Mouse (Mus musculus) lung, embryonic 16.5 days (tissue): Measurements from ENCODE around the gene Ntng2. TPM values are rescaled to one million over a fixed set of nuclear protein-coding genes. Genes with fewer than 3 reads are reported as not detected.

Source experiments
- ATAC-seq: fragments of 200-750 bp; cut with Nextera tagmentation; 2 replicates; pipeline ENCODE4 v1.8.0; 2017; ENCODE audit warnings: low read depth, mild to moderate bottlenecking, moderate library complexity
- H3K27ac ChIP-seq: fragments of 300-500 bp; sonication (generic); 2 replicates; pipeline ENCODE4 v1.5.1; 2014; ENCODE audit warnings: mild to moderate bottlenecking, control low read depth, low read length
- H3K27me3 ChIP-seq: fragments of 300-500 bp; sonication (generic); 2 replicates; pipeline ENCODE4 v1.6.1; 2014; ENCODE audit warnings: low read depth, low read length, mixed read lengths; ENCODE audit not compliant: control insufficient read depth, insufficient read depth
- H3K36me3 ChIP-seq: fragments of 300-500 bp; sonication (generic); 2 replicates; pipeline ENCODE4 v1.6.1; 2014; ENCODE audit warnings: low read length; ENCODE audit not compliant: control insufficient read depth, insufficient read depth
- H3K4me1 ChIP-seq: fragments of 300-500 bp; sonication (generic); replicated peaks from 2 replicates; pipeline ENCODE4 v1.6.1; 2014; ENCODE audit warnings: low read length, mixed read lengths; ENCODE audit not compliant: control insufficient read depth, insufficient read depth
- H3K4me2 ChIP-seq: fragments of 300-500 bp; sonication (generic); 2 replicates; pipeline ENCODE4 v1.6.1; 2014; ENCODE audit warnings: low read depth, low read length, control low read depth
- H3K4me3 ChIP-seq: fragments of 300-500 bp; sonication (generic); 2 replicates; pipeline ENCODE4 v1.5.1; 2014; ENCODE audit warnings: mild to moderate bottlenecking, low read length, control low read depth
- H3K9ac ChIP-seq: fragments of 300-500 bp; sonication (generic); 2 replicates; pipeline ENCODE4 v1.6.1; 2014; ENCODE audit warnings: low read length, control low read depth
- H3K9me3 ChIP-seq: fragments of 300-500 bp; sonication (generic); 2 replicates; pipeline ENCODE4 v1.6.1; 2016; ENCODE audit warnings: low read length; ENCODE audit not compliant: control insufficient read depth
- WGBS: fragments of 180-500 bp; shearing (Covaris S2); extraction: QIAGEN DNeasy Blood & Tissue Kit; methylation state at CpG from one replicate; pipeline ENCODE4 v1.1.7; 2014; 5-methylcytosine and 5-hydroxymethylcytosine counted together
- polyA plus RNA-seq: library from polyadenylated mRNA; unstranded; fragments of >200 nt; fragmentation: Nextera tagmentation; extraction: Ambion mirVana; gene quantifications from 2 replicates; pipeline ENCODE4 v1.2.1, GENCODE M21; 2015

The Ntng2 gene
- polyA plus RNA-seq, 1 experiment from 2014 or later = 0.46 TPM

DNA sequence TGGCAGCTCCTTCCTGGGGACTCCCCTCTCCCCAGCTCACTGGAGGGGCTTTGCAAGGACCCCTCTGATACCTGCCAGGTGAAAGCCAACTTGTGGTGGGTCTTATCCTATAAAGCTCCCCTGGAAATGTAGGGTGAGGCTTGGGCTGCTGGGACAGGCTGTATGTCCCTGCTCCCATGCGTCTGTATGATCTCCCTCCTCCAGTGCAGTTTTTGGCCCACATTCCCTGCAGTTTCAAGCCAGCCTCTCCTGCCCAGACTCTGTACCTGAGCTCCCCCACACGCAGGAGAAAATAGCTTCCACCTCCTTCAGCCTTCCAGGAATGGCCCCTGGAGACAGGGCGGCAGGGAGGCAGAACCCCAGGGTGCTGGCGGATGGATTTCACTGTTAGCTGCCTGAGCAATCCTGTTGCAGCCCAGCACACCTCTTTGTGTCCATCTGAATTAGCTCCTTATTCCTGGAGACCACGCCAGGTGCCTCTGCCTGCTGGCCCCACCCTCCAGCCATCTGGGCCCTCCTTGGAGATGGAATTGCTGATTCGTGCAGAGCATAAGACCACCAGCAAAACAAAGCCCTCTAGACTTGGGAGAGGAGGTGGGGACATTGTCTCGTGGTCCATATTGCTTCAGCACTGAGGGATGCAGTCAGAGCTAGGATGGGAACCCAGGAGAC is 29.1 kb downstream of the Ntng2 start:
- no peak for ATAC-seq
- Histone ChIP-seq H3K9me3 (no peaks in the 10 kb centered on the region), H3K27me3 (no peaks in the 10 kb centered on the region), H3K36me3 (no peaks in the 10 kb centered on the region), H3K4me3 (no peak overlapping the region), H3K27ac (no peak overlapping the region), H3K9ac (no peak overlapping the region), H3K4me1 (no peaks in the 10 kb centered on the region), H3K4me2 (no peak overlapping the region)
- WGBS = 41% methylated on average over 7 of the region's 7 CpGs

DNA sequence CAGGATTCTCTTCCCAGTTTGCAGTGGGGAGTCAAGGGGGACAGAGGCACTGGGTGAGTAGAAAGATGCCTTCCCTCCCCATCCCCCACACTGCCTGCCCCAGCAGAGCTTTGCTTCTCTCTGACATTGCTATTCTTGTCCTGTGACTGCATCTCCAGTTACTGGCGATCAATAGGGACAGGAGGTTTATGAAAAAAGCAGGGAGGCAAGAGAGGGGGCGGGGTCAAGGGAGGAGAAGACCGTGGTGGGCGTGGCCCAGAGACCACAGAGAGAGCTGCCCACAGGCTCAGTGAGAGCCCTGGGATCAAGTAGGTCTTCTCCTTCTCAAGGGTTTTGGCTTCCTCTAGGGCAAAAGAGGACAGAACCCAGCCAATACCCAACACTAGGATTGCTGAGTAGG is 30.5 kb downstream of the Ntng2 start:
- ATAC-seq = no peak
- no peaks in the 10 kb centered on the region for H3K4me1 ChIP-seq
- no peak overlapping the region for H3K4me3 ChIP-seq

DNA sequence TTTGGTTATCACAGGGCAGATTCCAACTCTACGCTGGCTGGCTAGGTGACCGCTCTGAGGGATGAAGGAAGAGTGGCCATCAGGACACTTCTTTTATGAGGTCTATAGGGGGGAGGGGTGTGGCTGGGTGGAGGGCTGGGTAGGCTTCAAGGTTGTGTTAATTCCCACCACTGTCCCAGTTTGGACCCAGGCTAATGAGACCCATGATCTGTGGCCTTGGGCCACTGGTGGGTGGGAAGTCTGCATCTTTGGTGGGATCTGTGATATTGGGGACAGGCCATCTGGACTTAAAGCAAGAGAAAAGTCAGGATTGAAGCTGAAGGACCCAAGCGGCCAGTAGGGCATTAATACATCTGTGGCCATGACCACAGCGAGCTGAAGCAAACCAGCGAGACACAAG is 34.0 kb downstream of the Ntng2 start:
- Histone ChIP-seq H3K4me2 (no peak overlapping the region), H3K36me3 (no peaks in the 10 kb centered on the region), H3K9ac (no peak overlapping the region), H3K9me3 (no peaks in the 10 kb centered on the region), H3K4me3 (no peak overlapping the region), H3K27ac (no peak overlapping the region), H3K27me3 (no peaks in the 10 kb centered on the region), H3K4me1 (no peaks in the 10 kb centered on the region)
- ATAC-seq = no peak
- WGBS = 89% methylated on average over 5 of the region's 5 CpGs

More for the DNA sequence above, 30.5 kb downstream of the Ntng2 start:
- H3K27me3 ChIP-seq = no peaks in the 10 kb centered on the region
- WGBS = 3% methylated on average over 4 of the region's 4 CpGs
- H3K9me3 ChIP-seq = no peaks in the 10 kb centered on the region
- H3K27ac ChIP-seq = no peak overlapping the region
- no peak overlapping the region for H3K4me2 ChIP-seq
- no peak overlapping the region for H3K9ac ChIP-seq
- H3K36me3 ChIP-seq = no peaks in the 10 kb centered on the region

DNA sequence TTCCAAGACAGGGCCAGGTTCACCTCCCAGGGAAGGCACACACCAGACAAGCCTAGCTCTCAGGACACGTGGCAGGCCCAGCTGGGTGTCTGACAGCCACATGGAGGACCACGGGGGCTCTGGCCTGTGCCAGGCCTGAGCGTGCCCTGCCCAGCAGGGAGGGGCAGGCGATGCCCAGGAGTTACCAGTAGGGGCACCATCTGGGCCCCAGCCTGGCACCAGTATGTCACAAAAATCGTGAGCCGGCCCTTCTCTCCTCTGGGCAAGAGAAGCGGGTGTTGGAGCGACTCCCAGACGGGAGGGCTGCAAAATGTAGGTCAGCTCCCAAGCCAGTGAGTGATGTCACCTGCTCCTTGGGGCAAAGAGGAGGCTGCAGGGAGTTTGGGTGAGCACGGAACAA is 34.9 kb downstream of the Ntng2 start:
- ATAC-seq = no peak
- no peak overlapping the region for H3K4me3 ChIP-seq
- no peak overlapping the region for H3K27ac ChIP-seq
- H3K4me1 ChIP-seq = no peaks in the 10 kb centered on the region
- WGBS = 56% methylated on average over 10 of the region's 10 CpGs
- no peaks in the 10 kb centered on the region for H3K9me3 ChIP-seq
- H3K9ac ChIP-seq = no peak overlapping the region
- H3K4me2 ChIP-seq = no peak overlapping the region
- H3K36me3 ChIP-seq = no peaks in the 10 kb centered on the region
- no peaks in the 10 kb centered on the region for H3K27me3 ChIP-seq

DNA sequence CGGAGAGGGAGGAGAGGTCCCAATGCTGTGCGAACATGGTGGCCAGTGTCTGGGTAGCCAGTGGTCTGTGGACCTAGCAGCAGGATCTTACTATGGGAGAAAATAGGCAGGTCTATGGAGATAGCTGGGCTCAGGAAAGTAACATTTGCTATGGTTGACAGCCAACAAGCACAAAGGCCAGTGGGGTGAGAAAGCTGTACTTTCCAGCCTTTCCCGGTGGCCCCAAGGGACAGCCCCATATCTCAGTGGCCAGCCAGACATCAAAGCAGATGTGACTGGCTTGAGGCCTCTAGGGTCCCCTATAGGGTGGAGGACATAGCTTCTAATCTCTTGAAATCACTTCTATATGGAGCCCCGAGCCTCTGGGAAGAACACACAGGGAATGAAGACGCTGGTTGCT is 35.8 kb downstream of the Ntng2 start:
- Histone ChIP-seq H3K9me3 (no peaks in the 10 kb centered on the region), H3K4me3 (no peak overlapping the region), H3K4me2 (no peak overlapping the region), H3K27me3 (no peaks in the 10 kb centered on the region), H3K27ac (no peak overlapping the region), H3K4me1 (no peaks in the 10 kb centered on the region), H3K36me3 (no peaks in the 10 kb centered on the region), H3K9ac (no peak overlapping the region)
- WGBS = 88% methylated on average over 5 of the region's 5 CpGs
- ATAC-seq = no peak

DNA sequence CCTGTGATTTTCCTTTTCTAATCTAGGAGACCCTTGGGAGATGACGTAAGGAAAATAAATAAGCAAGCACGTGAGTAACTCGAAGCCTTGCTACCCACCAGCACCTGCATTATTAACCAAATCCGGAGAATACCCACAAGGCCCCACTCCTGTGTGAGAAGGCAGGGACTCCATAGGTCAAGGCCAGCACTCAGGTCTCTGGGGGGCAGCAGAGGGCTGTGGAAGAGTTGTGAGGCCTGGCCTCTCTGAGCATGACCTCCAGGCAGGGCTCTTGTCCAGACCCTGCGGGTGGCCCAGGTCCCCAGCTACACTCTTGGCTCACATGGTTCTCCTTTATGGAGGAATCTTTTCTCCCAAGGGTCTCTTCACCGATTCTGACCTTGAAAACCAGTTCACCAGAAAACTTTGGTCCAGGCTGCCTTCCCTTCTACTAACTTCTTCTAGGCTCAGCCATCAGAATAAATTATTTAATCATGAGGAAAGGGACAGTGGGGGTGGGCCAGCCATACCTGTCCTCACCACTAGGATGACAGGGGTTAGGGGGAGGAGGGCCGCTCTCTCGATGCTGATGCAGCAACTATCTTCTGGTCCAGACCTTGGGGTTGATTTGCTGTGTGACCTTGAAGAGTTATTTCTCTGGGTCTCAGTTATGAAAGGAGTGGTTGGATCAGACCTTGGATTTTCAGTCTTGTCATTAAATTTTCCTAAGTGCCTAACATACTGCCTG is 36.4 kb downstream of the Ntng2 start:
- Histone ChIP-seq H3K4me1 (no peaks in the 10 kb centered on the region), H3K27me3 (no peaks in the 10 kb centered on the region), H3K27ac (no peak overlapping the region), H3K4me3 (no peak overlapping the region), H3K4me2 (no peak overlapping the region), H3K9me3 (no peaks in the 10 kb centered on the region), H3K9ac (no peak overlapping the region), H3K36me3 (no peaks in the 10 kb centered on the region)
- 40% methylated on average over 8 of the region's 8 CpGs for WGBS
- ATAC-seq = no peak

DNA sequence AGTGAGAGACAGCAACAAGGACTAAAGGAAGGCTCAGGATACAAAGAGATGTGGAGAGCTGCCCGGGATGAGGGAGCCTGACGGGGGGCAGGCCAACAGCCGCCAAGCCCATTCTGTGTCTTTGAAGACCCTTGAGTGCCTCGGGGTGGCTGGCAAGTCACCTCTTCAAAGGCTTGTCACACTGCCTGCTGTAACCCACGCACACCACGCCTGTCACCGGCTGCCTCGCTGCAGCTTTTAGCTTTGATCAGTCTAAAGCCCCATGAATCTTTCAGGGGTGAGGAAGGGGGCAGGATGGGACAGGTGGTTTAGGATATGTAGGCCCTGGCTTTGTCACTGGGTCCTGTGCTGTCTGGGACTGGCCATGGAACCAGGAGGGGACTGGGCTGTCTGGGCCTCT is 46.6 kb downstream of the Ntng2 start:
- Histone ChIP-seq H3K4me1 (no peaks in the 10 kb centered on the region), H3K27ac (no peak overlapping the region), H3K27me3 (no peaks in the 10 kb centered on the region), H3K9ac (no peak overlapping the region), H3K4me2 (no peak overlapping the region), H3K9me3 (no peaks in the 10 kb centered on the region), H3K36me3 (no peaks in the 10 kb centered on the region), H3K4me3 (no peak overlapping the region)
- no peak for ATAC-seq
- 22% methylated on average over 8 of the region's 8 CpGs for WGBS

DNA sequence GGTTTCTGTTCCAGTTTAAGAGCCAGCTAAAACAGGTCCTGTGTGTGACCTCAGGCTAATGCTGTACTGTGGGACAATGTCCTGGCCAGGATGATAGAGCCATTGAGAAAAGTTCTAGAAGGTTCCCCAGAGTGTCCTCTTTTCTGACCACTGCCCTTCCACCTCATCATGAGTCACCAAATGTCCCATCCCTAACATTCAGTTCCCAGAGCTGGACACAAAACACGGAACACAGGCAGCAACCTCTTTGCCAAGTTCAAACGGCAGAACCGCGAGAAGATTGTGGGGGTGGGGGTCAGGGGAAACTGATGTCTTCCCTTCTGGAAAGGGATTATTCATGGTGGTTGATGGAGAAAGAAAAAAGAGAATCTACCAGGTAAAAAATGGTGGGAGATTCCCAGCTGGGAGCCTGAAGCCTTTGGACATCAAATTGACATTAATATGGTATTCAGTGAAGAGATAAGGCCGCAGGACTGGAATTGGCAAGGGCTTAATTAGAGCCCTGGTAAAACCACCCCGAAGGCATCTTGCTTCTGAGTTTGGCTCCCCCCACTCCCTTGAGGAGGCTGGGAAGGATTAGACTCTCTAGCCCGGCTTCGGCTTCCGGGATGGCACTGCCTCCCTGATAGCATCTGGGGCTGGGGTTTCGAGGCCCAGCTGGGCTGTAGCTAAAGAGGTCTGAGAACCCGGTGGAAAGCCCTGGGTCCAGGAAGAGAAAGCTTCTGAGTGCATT is 51.4 kb downstream of the Ntng2 start:
- no peaks in the 10 kb centered on the region for H3K9me3 ChIP-seq
- H3K4me1 ChIP-seq = no peaks in the 10 kb centered on the region
- no peak for ATAC-seq
- no peaks in the 10 kb centered on the region for H3K36me3 ChIP-seq
- no peak overlapping the region for H3K4me2 ChIP-seq
- 50% methylated on average over 11 of the region's 11 CpGs for WGBS
- peaks cover 2% of the 10 kb centered on the region for H3K27me3 ChIP-seq
- H3K27ac ChIP-seq = no peak overlapping the region
- H3K9ac ChIP-seq = no peak overlapping the region
- no peak overlapping the region for H3K4me3 ChIP-seq

DNA sequence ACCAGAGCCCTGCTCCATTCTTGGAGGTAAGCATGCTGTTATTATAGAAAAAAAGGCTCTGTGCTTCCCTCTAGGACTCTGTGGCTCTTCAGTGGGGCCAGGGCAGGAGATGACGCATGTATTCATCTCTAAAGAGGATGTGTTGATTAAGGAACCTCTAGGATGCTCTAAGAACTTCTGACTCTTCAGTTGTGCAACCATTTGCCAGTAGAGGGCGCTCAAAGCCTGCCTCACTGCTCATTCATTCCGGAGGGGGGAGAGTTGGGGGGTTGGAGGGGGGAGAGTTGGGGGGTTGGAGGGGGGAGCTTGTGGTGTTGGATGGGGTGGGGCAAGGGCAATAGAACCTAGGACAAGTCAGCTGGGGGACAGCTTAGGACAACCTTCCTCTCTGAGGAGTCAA is 52.9 kb downstream of the Ntng2 start:
- no peak overlapping the region for H3K4me2 ChIP-seq
- no peaks in the 10 kb centered on the region for H3K36me3 ChIP-seq
- no peak overlapping the region for H3K4me3 ChIP-seq
- no peak overlapping the region for H3K27ac ChIP-seq
- no peaks in the 10 kb centered on the region for H3K9me3 ChIP-seq
- no peak for ATAC-seq
- H3K4me1 ChIP-seq = peaks cover 3% of the 10 kb centered on the region; the same call in 1 of the 2 replicates
- WGBS = 1% methylated on average over 3 of the region's 3 CpGs
- H3K27me3 ChIP-seq = peaks cover 17% of the 10 kb centered on the region
- H3K9ac ChIP-seq = no peak overlapping the region
